Mouse (Mus musculus): ENCODE results near the gene Tsacc.

DNA sequence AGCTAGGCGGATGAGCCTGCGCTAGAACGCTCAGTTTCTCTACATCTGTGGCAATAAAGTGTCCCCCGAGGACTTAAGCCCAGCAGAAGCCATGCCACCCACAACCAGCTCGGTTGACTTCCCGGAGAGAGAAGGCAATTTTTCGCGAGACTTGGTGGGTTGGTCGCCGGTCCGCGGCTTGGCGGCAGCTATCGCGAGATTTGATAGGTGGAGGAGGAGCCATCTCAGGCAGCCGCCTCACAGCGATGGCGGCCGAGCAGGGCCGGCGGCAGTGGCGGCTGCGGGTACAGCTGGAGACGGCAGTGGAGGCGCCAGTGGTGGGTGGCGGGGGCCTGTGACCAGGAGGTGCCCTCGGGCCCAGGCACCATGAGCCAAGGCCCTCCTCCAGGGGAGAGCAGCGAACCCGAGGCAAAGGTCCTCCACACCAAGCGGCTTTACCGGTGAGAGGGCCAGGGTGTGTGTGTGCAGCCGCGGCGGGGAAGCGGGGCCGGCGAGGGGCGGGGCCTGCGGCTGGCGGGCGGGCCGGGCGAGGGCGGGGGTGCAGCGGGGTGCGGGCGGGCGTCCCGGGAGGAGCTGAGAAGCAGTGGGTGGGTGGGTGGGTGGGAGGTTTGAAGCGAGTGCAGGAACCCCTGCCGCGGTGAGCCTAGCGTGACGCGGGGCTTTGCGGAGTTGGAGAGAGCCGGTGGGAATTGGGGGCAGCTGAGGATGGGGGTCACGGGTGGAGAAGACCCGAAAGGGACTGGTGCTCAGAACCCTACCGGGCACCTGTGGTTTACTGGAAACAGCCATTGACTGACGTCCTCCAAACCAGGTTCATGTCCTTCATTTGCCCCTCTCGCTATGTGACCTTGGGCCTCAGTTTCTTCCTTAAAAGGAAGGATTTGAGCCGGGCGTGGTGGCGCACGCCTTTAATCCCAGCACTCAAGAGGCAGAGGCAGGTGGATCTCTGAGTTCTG lies 39.5 kb upstream of the Tsacc start, which contains the start of the genes Tmem79 and Smg5:
- TF ChIP-seq POLR2A (IDR thresholded peaks at IDR 0.05; ENCODE audit: borderline replicate concordance, insufficient read depth, low read length), result peak; percentile 95
- no peak for TF ChIP-seq CTCF (IDR thresholded peaks at IDR 0.05; ENCODE audit: borderline replicate concordance, insufficient read depth, low read depth, low read length)

Data from cerebellum, adult 2 months (tissue).